Mouse (Mus musculus): ENCODE data around the gene Creb5. TPM values are rescaled to one million over a fixed set of nuclear protein-coding genes. Genes with fewer than 3 reads are reported as not detected.

Creb5 gene
- total RNA-seq, 1 experiment from 2014 or later, result 1.0 TPM

GRCm38 (mm10) chr6:53463261-53463813, 176.3 kb downstream of the Creb5 start:
- no peak for ATAC-seq (ENCODE audit: extremely low read depth, insufficient number of reproducible peaks, low FRiP score, poor library complexity, severe bottlenecking)

- ATAC-seq (ENCODE audit: extremely low read depth, insufficient number of reproducible peaks, low FRiP score, poor library complexity, severe bottlenecking), result no peak
These were observed 182.1 kb downstream of the Creb5 start for GRCm38 (mm10) chr6:53469204-53469603.

GRCm38 (mm10) chr6:53469703-53470102, 182.6 kb downstream of the Creb5 start:
- no peak for ATAC-seq (ENCODE audit: extremely low read depth, insufficient number of reproducible peaks, low FRiP score, poor library complexity, severe bottlenecking)

GRCm38 (mm10) chr6:53470559-53470958, 183.5 kb downstream of the Creb5 start:
- ATAC-seq (ENCODE audit: extremely low read depth, insufficient number of reproducible peaks, low FRiP score, poor library complexity, severe bottlenecking), result no peak

- ATAC-seq (ENCODE audit: extremely low read depth, insufficient number of reproducible peaks, low FRiP score, poor library complexity, severe bottlenecking), result no peak
These were observed 184.0 kb downstream of the Creb5 start for GRCm38 (mm10) chr6:53470999-53471591.

- no peak for ATAC-seq (ENCODE audit: extremely low read depth, insufficient number of reproducible peaks, low FRiP score, poor library complexity, severe bottlenecking)
These were observed 185.7 kb downstream of the Creb5 start for GRCm38 (mm10) chr6:53472751-53473150.

GRCm38 (mm10) chr6:53477501-53477900, 190.4 kb downstream of the Creb5 start:
- ATAC-seq (ENCODE audit: extremely low read depth, insufficient number of reproducible peaks, low FRiP score, poor library complexity, severe bottlenecking), result no peak

GRCm38 (mm10) chr6:53490917-53491316, 203.8 kb downstream of the Creb5 start:
- no peak for ATAC-seq (ENCODE audit: extremely low read depth, insufficient number of reproducible peaks, low FRiP score, poor library complexity, severe bottlenecking)

- no peak for ATAC-seq (ENCODE audit: extremely low read depth, insufficient number of reproducible peaks, low FRiP score, poor library complexity, severe bottlenecking)
These were observed 204.3 kb downstream of the Creb5 start for GRCm38 (mm10) chr6:53491331-53491730.

- no peak for ATAC-seq (ENCODE audit: extremely low read depth, insufficient number of reproducible peaks, low FRiP score, poor library complexity, severe bottlenecking)
These were observed 206.8 kb downstream of the Creb5 start for GRCm38 (mm10) chr6:53493864-53494263.

- ATAC-seq (ENCODE audit: extremely low read depth, insufficient number of reproducible peaks, low FRiP score, poor library complexity, severe bottlenecking), result no peak
These were observed 208.6 kb downstream of the Creb5 start for GRCm38 (mm10) chr6:53495667-53496066.

- ATAC-seq (ENCODE audit: extremely low read depth, insufficient number of reproducible peaks, low FRiP score, poor library complexity, severe bottlenecking), result no peak
These were observed 209.3 kb downstream of the Creb5 start for GRCm38 (mm10) chr6:53496325-53496753.

GRCm38 (mm10) chr6:53497904-53498536, 210.9 kb downstream of the Creb5 start:
- no peak for ATAC-seq (ENCODE audit: extremely low read depth, insufficient number of reproducible peaks, low FRiP score, poor library complexity, severe bottlenecking)

- no peak for ATAC-seq (ENCODE audit: extremely low read depth, insufficient number of reproducible peaks, low FRiP score, poor library complexity, severe bottlenecking)
These were observed 212.7 kb downstream of the Creb5 start for GRCm38 (mm10) chr6:53499621-53500295.

GRCm38 (mm10) chr6:53501236-53501635, 214.2 kb downstream of the Creb5 start:
- ATAC-seq (ENCODE audit: extremely low read depth, insufficient number of reproducible peaks, low FRiP score, poor library complexity, severe bottlenecking), result no peak

- ATAC-seq (ENCODE audit: extremely low read depth, insufficient number of reproducible peaks, low FRiP score, poor library complexity, severe bottlenecking), result no peak
These were observed 220.0 kb downstream of the Creb5 start for GRCm38 (mm10) chr6:53506947-53507564.

- no peak for ATAC-seq (ENCODE audit: extremely low read depth, insufficient number of reproducible peaks, low FRiP score, poor library complexity, severe bottlenecking)
These were observed 221.9 kb downstream of the Creb5 start for GRCm38 (mm10) chr6:53508847-53509494.

GRCm38 (mm10) chr6:53510005-53510404, 222.9 kb downstream of the Creb5 start:
- no peak for ATAC-seq (ENCODE audit: extremely low read depth, insufficient number of reproducible peaks, low FRiP score, poor library complexity, severe bottlenecking)

GRCm38 (mm10) chr6:53512226-53512625, 225.2 kb downstream of the Creb5 start:
- ATAC-seq (ENCODE audit: extremely low read depth, insufficient number of reproducible peaks, low FRiP score, poor library complexity, severe bottlenecking), result no peak

Data from neutrophil, adult 5-6 weeks (primary cell).